Mouse (Mus musculus): Measurements from ENCODE around the gene Dbil5.

Gene Dbil5

GRCm38 (mm10) chr11:76225051-76225450 is 7.6 kb downstream of the Dbil5 start:
- DNase-seq (ENCODE audit: low spot score in 2 of 2), result no peak

GRCm38 (mm10) chr11:76236136-76236535 is 18.7 kb downstream of the Dbil5 start:
- DNase-seq (ENCODE audit: low spot score in 2 of 2), result no peak

DNA sequence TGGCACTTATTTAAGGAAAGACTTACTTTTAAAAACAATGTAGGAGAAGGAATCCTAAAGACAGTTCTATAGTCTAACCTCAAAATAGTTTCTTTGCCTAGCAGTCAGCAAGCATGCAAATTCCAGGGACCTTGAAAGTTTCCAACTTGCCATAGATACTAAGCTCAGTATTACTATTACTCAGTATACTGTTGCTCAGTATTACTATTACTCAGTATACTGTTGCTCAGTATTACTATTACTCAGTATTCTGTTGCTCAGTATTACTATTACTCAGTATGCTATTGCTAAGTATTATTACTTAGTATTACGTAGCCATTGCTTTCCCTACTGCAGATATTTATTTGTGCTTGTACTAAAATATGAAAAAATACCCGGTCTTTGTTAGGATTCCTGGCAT is 22.3 kb downstream of the Dbil5 start:
- no peak for DNase-seq (ENCODE audit: low spot score in 2 of 2)

DNA sequence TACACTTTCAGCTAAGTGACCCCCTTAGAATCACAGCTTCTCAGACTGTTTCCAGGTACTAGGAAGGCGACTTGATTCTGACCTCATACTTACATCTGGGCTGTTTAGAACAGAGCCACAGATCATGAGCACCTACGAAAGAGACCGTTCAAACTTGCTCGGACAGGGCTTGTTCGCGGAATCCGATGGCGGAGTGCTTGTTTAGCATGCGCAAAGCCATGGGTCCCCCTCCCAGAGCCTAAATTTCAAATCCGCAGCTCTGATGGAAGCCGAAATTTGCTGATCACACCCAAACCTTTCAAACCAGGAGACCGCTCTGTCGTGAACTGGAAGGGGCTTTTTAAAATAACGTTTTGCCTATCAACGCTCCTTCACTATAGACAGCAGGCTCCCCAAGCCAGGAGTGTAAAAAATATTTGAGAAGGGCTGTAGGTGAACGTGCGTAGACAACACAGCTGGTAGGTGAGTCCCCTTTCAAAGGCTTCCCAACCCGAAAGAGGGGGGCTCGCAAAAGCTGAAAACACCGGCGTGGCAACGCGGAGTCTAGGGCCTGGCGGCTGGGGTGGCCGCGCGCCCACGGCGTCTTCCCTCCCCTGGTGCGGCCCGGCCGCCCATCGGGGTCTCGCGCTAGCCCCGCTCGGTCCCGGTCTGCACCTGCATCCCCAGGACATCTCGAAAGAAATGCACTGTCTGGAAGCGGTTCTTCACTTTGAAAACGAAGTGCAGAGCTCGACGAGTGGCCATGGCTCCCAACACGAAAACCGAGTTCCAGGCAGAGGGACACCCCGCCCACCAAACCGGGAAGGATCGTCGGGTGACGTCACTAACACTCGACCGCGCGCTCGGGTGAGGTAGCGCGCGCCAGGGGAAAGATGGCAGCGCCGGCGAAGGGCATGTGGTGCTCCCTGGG is 25.7 kb downstream of the Dbil5 start, which contains the start of the genes Mrm3 and Glod4:
Gene Mrm3 (plus strand): TSS at position 815 of the 910 bp plus-strand sequence.
Gene Glod4 (minus strand): TSS at position 825 of the 910 bp plus-strand sequence.
- peak; percentile 86 to 94 for DNase-seq (ENCODE audit: low spot score in 2 of 2)

GRCm38 (mm10) chr11:76243811-76244546 is 26.6 kb downstream of the Dbil5 start:
- no peak for DNase-seq (ENCODE audit: low spot score in 2 of 2)

DNA sequence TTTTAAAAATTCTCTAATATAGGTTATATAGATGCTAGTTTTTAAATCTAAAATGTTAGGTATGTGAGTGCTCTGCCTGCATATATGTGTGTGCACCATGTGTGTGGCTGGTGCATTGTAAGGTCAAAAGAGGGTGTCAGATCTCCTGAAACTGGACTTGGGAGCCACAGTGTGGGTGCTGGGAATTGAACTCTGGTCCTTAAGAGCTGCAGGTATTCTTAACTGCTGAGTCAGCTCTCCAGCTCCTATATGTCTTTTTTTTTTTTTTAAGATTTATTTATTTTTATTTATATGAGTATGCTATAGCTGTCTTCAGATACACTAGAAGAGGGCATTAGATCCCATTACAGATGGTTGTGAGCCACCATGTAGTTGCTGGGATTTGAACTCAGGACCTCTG is 29.0 kb downstream of the Dbil5 start:
- DNase-seq (ENCODE audit: low spot score in 2 of 2), result no peak

GRCm38 (mm10) chr11:76247239-76247638 is 29.8 kb downstream of the Dbil5 start:
- no peak for DNase-seq (ENCODE audit: low spot score in 2 of 2)

DNA sequence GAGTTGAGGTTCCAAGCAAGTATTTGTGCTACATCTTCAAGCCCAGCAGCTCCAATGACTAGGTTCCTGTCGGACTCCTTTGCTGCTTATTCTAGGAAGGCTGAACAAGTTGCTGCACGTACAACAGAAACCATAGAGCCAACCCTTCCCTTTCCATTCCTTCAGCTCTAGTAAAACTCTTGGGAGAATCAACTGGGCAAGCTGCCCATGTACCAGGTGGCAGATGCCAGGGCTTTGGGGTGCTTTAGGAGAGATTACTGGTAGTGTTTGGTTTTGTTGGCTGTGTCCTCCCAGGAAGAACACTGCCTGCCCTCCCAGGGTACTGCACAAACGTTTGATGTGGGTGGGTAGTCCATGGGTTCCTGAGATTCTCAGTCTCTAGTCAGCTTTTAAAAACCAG is 34.6 kb downstream of the Dbil5 start:
- DNase-seq (ENCODE audit: low spot score in 2 of 2), result no peak

- DNase-seq (ENCODE audit: low spot score in 2 of 2), result peak; percentile 66 to 85
These were observed 35.9 kb downstream of the Dbil5 start for GRCm38 (mm10) chr11:76253145-76253917.

DNA sequence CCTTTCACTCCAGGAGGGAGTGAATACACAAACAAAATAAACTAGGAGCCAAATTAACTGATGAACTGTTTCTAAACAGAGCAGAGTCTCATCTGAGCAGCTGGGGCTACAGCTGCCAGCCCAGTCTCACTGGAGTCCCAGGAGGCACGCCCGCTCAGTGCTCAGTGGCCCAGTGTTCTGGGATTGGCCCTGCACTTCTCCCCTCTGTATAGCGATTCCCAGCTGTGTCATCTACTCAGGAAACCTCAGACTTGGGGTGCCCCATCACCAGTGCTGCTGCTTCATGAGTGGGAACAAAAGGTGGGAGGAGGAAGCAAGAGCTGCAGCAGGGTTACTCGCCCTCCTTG is 36.5 kb downstream of the Dbil5 start:
- no peak for DNase-seq (ENCODE audit: low spot score in 2 of 2)

GRCm38 (mm10) chr11:76255431-76256001 is 38.1 kb downstream of the Dbil5 start:
- no peak for DNase-seq (ENCODE audit: low spot score in 2 of 2)

- no peak for DNase-seq (ENCODE audit: low spot score in 2 of 2)
These were observed 38.7 kb downstream of the Dbil5 start for GRCm38 (mm10) chr11:76256129-76256528.

GRCm38 (mm10) chr11:76257386-76257785 is 40.0 kb downstream of the Dbil5 start:
- DNase-seq (ENCODE audit: low spot score in 2 of 2), result no peak

- no peak for DNase-seq (ENCODE audit: low spot score in 2 of 2)
These were observed 41.1 kb downstream of the Dbil5 start for GRCm38 (mm10) chr11:76258511-76258910.

DNA sequence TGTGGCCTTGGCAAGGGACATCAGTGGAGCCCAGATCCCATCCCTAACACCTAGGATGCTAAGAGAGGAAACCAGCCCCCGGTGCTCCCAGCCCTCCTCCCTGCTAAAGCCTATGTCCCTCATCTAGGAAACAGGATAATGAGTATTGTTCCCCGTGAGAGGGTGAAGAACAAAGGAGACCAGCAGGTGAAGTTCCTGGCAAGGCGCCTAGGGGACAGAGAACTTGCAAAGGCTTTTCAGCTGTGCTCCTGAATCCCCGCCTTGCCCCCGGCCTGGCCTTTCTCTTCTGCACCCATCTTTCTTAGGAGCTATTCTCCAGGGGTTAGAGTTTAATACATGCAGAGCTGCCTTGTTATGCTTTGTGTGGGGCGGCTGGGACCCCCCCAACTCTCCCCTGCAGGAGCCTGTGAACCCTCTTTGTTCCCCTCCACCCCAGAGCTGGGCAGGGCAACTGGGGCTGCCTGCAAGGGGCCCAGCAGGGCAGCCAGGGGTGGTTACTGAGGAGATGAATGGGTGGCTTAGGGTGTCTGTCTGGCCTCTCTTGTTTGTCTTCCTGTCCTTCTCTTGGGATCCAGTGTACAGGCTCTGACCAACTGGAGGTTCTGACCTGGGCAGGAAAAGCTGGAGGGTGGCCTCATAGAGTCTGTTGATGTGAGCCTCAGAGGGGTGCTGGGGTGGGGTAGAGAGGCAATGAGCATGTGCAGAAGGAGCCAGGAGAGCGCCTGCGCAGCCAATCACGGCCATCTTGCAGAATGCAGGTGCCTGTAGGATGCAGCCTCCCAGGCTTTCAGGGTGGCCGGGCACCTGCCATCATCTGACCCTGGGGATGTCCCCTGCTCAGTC is 43.0 kb downstream of the Dbil5 start:
- DNase-seq (ENCODE audit: low spot score in 2 of 2), result no peak

DNA sequence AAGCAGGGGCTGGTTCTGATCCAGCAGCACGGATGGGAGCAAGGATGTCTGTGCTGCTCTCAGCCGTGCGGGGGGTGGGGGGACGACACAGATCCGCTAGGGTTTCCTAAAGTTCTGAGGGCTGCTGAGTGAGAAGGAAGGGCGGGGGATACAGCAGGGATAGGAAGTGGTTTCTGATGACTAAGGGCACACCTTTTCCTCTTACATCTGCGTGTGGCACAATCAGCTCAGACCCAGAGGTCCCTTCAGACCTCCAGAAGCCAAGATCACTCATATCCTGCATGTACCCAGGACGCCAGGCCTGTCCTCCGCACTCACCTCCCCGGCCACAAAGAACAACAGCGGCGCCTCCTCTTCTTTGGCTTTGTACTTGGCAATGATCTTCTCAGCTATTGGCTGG is 43.8 kb downstream of the Dbil5 start:
- DNase-seq (ENCODE audit: low spot score in 2 of 2), result no peak

DNA sequence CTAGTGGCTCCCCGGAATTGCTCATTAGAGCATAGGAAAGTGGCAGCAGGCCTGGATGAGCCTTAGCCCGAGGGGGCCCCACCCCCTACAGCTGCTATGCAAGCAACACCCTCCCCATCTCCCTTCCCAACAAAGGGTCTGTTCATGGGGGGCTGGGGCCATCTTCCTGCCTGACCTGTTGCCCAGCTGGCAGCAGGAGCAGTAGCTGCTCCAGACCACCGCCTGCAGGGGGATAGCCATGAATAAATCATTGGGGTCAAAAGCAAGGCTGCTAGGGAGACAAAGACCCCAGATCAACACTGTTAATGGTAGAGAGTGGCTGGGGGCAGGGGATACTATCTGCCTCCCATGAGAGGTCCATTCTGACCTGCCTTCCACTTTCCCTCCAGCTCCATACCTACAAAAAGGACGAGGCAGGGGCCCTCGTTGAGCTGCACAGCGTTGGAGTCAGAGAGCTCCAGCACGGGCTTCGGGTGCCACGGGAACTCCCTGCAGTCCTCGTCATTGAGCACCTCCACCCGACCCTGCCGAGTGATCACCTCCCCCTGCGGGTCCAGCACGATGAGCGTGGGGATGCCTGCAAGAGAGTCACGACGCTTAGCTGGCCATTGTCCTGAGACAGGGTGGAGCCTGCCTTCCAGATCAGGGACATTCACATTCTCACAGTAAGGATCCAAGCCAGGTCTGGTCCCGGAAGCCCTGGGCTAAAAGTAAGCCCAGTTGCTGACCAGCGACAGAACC is 45.4 kb downstream of the Dbil5 start:
- DNase-seq (ENCODE audit: low spot score in 2 of 2), result no peak

DNA sequence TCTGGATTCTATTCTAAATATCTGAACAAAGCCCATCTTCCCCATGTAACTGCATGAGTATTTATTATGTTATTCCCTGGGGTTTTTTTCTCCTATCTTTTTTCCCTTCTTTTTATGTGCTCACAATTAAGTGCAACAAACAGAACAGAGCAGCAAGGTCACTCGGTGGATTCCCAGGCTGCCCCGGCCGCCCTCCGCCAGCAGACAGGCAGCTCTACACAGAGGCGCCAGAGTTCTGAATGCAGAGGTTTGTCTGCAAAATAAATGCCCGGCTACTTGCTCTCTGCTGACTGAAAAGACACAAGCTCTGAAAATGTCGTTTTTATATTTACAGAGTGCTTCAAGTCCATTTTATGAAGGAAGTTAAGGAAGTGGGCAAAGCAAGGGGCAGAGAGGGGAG is 50.1 kb downstream of the Dbil5 start:
- DNase-seq (ENCODE audit: low spot score in 2 of 2), result no peak

GRCm38 (mm10) chr11:76268001-76268459 is 50.6 kb downstream of the Dbil5 start:
- DNase-seq (ENCODE audit: low spot score in 2 of 2), result no peak

All from spleen, postnatal 10 days (tissue).